Mouse (Mus musculus) A20 (cell line): ENCODE data around the gene Slc25a22.
A peak's percentile ranks its signal among the peaks of the same experiment; 100 is the strongest.
"Not testable (repeated sequence)": the region's sequence is repeated elsewhere in the genome, so short reads cannot be mapped to it uniquely, and the experiment has no call there.

Experiments used
- DNase-seq: peaks from one replicate; pipeline ENCODE4 v3.0.0-alpha.2; 2011; ENCODE audit warnings: low read depth, low spot score

The Slc25a22 gene

GRCm38 (mm10) chr7:141413809-141414584 is 23.7 kb downstream of the Slc25a22 start, which contains the start of gene Gatd1:
Gatd1 (minus strand) TSS chr7:141414136.
- DNase-seq: peak; percentile 99

- DNase-seq: no peak
These were observed 24.4 kb downstream of the Slc25a22 start for GRCm38 (mm10) chr7:141413331-141413730.

DNA sequence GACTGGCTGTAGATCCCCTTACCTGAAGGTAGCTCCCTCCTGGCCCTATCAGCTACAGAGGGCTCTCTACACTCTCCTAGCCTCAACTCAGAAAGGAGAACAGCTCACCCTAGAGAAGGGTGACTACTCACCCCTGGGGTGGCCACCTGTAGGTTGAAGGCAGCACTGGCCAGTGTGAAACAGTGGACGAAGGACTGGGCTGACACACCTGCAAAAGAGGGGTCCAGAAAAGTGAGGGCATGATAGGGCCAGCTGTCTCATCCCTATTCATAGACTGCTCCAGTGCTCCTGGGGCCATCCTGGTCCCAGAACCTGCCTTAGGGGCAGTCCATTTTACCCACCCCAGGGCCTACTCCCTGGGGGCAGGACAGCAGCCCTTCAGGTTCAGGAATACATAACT is 26.0 kb downstream of the Slc25a22 start:
- no peak for DNase-seq

GRCm38 (mm10) chr7:141410631-141411030 is 27.1 kb downstream of the Slc25a22 start:
- no peak for DNase-seq

DNA sequence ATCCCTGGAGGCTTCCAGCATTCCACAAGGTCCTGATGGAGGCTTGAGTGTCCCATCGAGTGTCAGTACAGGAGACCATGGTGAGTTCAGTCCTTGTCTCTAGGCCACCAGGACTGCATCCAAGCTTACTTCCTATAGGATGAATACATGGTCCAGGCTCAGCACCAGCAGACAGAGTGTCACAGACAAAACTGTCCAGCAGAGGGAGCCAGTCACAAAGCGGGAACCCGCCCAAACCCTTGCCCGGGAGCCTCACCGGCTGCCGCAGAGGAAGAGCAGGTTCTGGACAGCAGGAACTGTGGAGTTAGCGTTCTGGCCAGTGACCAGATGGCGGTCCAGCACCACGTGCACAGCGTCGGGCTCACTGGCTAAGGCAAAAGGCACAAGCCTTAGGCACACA is 28.9 kb downstream of the Slc25a22 start:
- peak; percentile 78 for DNase-seq

- not testable (repeated sequence) for DNase-seq
These were observed 30.0 kb downstream of the Slc25a22 start for GRCm38 (mm10) chr7:141407670-141408069.

DNA sequence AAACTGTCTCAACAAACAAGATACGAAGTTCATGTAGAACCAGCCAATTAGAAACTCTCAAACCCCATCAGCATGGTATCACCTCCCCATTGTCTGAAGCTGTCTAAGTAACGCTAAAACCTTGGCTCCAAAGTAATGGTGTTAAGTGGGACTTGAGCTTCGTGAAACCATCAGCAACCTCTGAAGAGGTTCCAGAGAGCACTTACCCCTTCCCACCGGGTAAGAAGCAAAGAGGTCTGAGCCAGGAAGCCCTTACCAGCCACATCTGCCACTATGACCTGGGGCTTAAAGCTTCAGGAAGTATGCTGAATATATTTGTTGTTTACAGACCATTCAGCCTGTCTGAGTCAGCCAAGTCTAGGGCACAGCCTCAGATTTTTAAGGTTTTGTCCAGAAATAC is 32.2 kb downstream of the Slc25a22 start:
- no peak for DNase-seq

- peak; percentile 70 for DNase-seq
These were observed 34.4 kb downstream of the Slc25a22 start for GRCm38 (mm10) chr7:141403305-141403704.

GRCm38 (mm10) chr7:141395348-141395747 is 42.3 kb downstream of the Slc25a22 start:
- no peak for DNase-seq

DNA sequence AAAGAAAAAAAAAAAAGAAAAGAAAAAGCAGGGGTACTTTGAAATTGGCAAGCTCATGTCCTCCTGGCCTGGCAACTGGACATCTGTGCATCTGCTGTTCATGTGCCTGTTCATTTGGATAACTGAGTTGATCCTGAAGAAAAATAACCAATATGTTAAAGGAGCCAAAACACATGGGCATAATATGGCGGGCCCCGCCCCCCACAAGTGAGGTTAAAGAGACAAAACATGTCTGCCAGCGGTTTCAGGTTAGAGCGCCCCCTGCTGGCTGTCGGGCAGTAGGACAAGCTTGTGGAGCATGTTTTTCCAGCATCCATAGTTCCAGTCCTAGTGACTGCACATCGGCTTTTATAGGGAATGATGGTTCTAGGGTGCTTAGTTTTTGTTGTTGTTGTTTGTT is 42.9 kb downstream of the Slc25a22 start:
- peak; percentile 78 for DNase-seq

DNA sequence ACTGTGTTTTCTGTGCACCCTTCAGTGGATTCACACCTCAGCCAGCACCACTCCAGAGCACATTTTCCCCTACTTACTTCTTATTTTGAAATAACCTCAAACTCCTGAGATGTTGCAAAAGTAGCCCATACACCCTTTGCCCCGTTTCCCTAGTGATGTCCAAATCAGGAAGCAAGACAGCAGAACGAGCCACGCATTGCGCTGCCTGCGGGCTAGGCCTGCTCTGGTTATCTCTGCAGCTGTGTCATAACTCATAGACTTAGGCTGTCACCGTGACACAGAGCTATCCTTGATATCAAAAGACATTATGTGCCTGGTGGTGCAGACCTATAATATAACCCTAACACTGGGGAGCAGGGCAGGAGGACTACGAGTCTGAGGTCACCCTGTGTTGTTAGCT is 43.5 kb downstream of the Slc25a22 start:
- DNase-seq: peak; percentile 50

- DNase-seq: peak; percentile 52
These were observed 45.0 kb downstream of the Slc25a22 start for GRCm38 (mm10) chr7:141392552-141393222.

DNA sequence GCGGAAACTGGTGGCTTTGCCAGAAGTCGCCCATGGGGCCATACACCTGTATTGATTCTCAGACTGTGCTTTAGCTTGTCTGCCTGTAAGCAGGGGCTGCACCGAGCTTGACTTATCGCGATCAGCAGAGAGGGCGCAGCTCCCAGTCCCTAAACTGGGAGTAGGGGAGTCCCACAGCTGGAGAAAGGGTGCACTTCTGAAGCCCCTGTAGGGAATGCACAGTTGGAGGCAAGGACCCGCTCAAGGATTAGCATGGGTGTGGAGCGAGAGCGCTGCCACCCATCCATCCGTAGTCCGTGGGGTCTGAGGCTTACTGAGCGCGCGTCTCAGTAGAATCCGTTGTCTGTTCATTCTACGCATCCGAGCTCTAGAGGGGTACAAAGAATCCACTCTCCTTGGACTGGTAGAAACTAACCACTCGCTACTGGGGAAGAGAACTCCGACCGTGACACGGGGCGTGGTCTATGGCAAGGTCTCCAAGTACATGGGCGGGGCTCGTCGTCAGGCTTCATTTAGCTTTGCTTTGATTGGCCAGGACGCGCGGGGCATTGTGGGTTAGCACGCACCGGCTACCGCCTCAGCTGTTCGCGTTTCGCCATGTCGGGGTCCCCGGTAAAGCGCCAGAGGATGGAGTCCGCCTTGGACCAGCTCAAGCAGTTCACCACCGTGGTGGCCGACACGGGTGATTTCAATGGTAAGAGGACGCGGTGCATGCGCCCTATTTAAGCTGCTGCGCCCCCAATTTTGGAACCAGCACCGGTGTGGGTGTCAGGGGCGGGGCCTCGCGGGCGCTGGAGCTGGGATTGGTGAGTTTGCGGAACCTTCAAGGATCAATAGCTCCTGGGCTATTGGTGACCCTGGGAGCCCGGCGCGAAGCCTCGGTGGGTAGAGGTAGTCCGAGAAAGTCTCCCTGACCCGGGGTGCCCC is 45.8 kb downstream of the Slc25a22 start, which contains the start of gene Taldo1:
TSS of gene Taldo1 (plus strand) at position 575 of the 927 bp plus-strand sequence.
- peak; percentile 98 for DNase-seq

DNA sequence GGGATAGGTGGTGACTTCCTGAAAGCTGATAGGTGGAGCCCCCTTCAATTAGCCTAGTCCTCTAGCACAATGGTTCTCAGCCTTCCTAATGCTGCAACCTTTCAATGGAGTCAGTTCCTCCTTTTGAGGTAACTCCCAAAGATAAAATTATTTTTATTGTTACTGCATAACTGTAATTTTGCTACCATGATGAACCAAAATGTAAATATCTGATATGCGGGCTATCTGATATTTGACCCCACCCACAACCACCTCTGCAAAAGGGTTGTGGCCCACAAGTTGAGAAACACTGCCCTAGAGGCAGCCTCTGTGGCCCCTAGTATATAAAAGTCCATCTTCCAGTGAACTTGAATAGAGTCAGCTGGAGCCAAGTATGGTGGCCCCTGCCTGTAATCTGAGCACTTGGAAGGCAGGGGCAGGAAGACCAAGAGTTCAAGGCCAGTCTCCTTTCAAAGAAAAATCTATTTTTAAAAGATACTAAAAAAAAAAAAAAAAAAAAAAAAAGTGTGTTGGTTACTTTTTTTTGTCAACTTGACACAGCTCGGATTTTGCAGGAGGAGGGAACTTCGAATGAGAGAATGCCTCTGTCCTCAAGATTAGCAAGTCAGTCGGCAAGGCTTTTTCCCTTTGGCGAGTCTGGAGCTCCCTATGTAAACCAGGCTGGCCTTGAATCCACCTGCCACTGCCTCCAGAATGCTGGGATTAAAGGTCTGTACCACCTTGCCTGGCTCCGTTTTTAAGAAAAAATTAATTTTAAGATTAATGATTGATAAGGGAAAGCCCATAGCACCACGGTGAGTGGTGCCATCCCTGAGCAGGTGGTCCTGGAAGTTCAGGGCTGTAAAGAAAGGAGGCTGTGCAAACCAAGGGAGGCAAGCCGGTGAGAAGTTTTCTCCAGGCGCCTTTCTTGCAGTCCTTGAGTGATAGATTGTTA is 47.1 kb downstream of the Slc25a22 start:
- no peak for DNase-seq

GRCm38 (mm10) chr7:141388487-141389109 is 49.1 kb downstream of the Slc25a22 start:
- DNase-seq: no peak

DNA sequence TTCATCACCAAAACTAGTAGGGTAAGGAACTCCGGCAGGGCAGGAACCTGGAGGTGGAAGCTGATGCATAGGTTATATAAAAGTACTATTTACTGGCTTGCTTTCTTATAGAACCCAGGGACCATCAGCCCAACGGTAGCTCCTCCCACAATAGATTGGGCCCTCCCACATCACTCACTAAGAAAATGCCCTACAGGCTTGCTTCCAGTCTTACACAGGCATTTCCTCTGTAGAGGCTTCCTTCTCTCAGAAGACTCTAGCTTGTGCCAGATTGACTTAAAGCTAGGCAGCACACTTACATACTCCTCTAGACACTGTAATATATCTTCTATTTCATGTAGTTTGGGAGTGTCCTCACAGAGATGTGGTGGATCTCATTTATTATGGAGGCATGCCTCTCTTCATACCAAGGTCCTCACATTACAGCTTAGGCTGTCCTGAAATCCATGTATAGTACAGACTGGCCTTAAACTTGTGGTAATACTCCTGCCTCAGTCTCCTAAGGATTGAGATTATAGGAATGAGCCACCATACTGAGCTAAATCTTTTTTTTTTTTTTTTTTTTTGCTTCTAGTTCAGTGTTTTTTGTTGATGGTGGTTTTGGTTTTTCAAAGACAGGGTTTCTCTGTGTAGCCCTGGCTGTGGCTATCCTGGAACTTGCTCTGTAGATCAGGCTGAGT is 49.7 kb downstream of the Slc25a22 start:
- peak; percentile 33 for DNase-seq

GRCm38 (mm10) chr7:141381068-141381835 is 56.4 kb downstream of the Slc25a22 start:
- no peak for DNase-seq
